Mouse (Mus musculus) ZHBTc4 (cell line): ENCODE results near the gene Rnf41.

ENCODE experiments used
- DNase-seq: peaks from one replicate; pipeline ENCODE4 v3.0.0-alpha.2; 2011; ENCODE audit warnings: low read depth, low spot score

Gene Rnf41

DNA sequence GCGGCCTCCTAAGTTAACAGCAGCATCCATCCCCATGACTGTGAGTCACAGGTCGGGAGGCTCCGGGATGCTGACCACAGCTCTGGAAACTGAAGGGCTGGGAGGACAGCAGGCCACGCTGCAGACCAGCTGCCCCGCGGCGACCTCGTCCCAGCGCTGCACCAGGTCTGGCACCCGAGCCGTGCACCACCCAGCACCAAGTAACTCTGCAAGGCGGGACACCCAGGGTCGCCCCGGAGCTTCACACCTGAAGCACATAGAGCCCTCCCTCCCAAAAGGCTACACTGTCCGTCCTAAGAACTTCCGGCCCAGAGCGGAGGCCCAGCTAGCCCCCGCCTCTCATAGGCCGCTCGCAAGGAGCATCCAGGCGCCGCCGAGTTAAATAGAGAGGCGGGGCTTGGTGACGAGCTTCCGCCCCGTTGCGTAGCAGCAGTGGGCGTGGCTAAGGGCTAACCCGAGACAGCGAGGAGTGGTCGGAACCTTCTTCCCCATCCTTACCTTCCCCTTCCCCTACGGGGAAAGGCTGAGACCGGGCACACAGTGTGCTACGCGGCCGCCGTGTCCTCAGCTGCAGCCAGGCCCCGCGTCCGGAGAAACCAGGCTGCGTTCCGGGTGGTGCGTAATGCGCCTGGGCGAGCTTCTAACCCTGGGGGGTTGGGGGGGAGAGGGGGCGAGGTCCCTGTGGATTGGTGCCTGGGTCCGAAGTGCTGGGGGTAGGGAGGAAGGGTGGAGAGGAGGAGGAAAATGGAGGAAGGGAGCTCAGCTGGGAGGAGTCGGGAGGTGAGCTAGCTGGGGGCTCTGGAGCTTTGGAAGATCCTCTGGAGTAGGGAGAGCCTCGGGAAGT lies at the start of gene Rnf41, which contains the start of gene Nabp2:
TSS of gene Rnf41 (plus strand) at position 447 of the 844 bp plus-strand sequence.
TSS of gene Nabp2 (minus strand) at position 282 of the 844 bp plus-strand sequence.
- DNase-seq, result peak; percentile 99

DNA sequence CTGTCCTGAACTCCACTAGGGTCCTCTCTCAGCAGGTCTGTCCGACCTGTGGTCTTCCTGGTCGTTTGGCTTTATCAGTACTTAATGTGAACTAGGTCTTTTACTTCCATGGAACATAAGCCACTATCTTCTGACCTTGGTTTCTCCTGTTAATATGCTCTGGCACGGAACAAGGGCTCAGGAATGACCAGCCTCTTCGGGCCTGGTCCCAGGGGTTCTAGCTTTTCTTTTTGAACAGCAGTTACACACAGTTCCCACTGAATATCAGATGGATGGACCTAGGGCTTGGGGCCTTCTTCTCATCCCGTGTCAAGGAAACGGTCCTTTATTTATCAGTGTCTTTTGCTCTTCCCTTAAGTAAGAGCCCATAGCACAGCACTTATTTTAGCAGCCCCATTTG lies 49.6 kb upstream of the Rnf41 start:
- no peak for DNase-seq

DNA sequence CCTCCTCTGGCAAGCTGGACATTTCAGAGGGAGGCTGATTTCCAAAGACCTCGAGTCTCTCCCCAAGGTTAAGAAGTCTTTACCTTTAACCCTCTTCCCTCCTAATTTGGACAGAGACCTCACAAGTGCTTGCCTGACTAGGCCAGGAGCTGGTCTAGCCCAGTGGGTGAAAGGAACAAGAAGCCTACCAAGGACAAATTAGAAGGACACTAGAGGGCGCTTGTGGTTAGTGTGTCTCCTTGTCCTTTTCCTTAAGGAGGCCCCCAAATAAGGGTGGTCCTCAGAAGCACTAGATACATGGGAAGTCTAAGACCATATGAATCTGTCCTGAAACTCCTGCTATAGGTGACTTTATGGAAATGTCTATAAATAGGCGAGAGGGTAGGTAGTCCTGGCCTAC lies 48.9 kb upstream of the Rnf41 start:
- DNase-seq, result peak; percentile 43

DNA sequence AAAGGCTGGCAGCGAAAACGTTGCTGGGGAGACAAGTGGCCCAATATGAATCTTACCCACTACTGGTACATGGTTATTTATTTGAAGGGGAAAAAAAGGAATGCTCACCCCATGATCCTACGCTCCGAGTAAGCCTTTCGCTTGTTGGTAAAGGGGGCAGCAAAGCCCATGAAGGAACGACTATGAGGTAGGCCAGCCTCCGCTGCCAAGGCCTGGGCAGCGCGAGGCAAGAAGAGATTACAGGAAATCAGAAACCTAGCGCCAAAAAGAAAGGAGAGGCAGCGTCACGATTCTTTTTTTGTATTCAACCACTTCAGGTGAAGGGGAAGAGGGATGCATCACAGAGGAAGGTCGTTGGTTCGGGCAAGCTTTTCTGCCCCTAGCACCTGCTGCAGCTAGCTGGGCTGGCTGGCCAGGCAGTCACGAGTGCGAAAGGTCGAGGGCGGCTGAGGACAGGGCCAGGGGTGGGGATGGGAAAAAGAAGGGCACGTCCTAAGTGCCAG lies 43.5 kb upstream of the Rnf41 start:
- DNase-seq, result no peak

DNA sequence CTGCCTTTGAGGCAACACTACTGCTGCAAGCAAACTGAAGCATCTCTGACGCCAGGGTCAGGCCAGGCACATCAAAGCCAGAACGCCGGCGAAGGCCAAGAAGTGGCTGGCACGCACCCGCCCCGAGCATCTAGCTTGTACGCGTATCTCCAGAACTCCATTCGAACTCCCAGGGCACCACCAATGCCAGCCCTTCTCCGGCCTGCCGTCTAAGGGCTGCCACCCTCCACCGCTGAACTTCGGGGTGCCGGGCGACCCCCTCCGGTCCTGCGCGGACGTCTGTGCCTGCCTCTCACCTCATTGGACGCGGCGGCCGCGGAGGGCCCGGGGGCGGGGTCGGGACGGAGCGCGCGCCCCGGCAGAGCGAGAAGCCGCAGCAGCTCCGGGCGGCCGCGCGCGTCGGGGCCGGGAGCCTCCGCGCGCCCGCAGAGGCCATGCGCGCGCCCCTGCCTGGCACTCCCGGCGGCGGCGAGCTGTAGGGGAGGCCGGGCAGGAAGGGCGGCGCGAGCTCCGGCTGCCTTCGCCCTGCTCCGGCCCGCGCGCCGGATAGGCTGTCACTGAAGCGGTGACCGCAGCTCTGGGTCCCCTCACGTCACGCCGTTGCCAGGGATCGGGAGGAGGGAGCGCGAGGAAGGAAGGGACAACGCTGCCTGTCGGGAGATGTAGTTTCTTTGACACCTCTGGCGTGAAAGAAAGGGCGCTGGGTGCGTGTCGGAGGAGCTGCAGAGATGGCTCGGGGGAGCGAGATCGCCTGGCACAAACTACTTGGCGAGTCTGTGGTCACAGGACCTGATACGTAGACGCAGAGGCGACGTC lies 42.8 kb upstream of the Rnf41 start, which contains the start of gene Coq10a:
TSS of gene Coq10a (minus strand) at position 596 of the 816 bp plus-strand sequence.
- peak; percentile 95 for DNase-seq

DNA sequence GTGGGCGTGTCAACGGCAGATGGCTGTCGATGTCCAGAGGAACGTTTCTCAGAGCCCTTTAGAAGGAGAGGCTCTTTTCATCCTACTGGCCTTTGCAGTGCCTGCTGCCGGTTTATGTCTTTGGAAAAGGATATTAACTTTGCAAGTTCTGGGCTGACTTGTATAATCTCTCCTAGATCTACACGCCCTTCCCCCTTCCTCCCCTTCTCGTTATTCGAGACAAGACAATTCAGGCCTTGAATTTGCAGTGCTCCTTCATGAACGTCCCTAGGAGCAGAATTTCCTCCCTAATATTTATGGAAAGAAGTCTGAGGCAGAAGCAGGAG lies 42.3 kb upstream of the Rnf41 start:
- no peak for DNase-seq

DNA sequence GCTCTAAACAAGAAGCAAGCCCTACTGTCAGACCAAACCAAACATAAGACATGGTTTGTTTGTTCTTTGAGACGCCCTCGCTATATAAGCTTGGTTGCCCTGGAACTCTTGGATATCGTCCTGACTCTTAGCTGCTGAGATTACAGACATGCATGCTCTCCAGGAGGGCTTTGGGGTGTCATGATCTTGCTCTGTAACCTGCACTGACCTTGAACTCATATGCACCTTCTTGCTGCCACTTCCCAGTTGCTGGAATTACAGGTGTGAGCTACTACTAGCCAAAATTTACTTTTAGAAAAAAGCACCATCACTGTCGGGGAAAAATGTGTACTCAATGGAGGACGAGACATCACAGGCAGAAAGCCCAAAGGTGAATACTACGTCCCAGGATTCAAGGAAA lies 41.9 kb upstream of the Rnf41 start:
- peak; percentile 18 for DNase-seq

DNA sequence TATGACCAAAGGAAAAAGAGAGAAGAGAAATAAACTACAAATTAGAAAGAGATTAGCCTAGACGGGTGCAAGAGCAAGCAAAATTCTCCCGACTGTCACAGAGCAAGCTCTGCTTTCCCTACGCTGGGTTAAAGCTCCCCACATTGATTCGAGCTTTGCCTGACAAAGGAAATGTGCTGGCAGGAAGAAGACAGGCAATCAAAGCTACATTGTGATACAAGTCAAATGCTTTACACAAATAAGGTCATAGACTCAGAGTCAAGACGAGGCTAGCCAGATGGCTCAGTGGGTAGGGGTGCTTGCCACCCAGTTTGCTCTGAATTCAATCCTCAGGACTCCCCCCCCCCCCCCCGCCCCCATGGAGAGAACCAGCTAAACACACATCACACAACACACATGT lies 41.4 kb upstream of the Rnf41 start:
- peak; percentile 83 for DNase-seq

DNA sequence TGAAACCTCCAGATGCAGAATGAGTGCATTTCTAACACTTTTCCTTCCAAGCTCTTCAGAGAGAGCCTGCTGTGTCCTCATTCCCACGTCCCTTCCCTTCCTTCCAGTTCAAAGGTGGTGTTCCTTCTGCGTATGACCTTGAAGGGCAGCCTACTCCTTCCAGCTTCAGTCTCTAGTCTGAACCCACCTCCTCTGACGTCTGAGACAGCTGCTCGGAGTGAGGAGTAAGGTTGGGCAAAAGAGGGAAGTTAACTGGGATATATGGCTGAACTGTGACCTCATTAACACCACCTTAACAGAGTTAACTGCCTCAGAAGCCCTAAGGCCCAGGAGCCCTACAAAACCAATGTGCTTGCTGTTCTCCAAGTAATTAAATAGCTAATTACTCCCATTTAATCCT lies 40.9 kb upstream of the Rnf41 start:
- DNase-seq, result peak; percentile 83

DNA sequence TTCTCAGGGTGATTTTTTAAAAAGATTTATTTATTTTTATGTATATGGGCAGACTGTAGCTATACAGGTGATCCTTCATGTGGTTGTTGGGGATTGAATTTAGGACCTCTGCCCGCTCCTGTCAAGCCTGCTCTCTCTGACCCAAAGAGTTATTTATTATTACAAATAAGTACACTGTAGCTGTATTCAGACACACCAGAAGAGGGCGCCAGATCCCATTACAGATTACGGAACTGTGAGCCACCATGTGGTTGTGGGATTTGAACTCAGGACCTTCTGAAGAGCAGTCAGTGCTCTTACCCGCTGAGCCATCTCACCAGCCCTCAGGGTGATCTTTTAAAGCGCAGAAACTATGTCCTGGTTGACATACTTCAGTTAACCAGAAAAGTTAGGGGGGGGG lies 39.3 kb upstream of the Rnf41 start:
- no peak for DNase-seq

DNA sequence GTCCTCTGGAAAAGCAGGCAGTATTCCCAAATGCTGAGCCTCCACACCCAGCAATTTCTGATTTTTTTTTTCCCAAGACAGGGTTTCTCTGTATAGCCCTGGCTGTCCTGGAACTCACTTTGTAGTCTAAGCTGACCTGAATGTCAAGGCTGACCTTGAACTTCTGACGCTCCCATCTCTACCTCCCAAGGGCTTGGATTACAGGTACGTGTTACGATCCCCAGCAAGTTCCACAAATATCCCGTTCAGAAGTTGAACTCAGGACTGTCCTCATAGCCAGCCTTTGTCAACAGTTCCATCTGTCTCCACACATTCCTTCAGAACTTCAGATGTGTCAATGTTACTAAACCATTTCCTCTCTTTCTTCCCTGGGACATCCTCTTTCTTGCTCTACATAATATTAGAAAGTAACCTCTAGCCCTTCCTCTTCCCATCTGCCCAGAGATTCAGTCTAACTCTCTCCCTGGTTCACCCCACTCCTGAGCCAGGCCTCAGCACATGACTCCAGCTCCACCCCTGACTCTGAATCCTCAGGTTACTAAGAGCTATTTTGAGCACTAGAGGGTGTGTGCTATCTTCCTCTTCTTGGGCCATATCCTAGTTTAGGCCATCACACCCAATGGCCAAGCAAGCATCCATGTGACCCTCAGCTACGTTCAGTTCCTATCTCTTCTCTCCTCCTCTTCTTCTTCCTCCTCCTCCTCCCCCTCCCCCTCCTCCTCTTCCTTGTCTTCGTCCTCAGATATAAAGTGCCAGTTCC lies 38.3 kb upstream of the Rnf41 start:
- peak; percentile 57 for DNase-seq

DNA sequence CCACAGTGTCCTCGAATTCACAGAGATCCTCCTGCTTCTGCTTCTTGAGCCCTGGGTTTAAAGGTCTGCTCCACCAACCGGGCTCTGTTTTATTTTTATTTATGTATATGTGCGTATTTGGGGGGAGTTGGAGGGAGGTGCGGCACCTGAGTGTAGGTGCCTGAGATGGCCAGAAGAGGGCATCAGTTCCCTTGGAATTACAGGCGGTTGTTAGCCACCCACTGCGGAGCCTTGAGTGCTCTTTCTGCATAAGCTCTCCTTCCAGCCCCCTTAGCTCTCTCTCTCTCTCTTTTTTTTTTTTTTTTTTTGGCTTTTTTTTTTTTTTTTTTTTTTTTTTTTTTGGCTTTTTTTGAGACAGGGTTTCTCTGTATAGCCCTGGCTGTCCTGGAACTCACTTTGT lies 37.1 kb upstream of the Rnf41 start:
- DNase-seq, result peak; percentile 91

DNA sequence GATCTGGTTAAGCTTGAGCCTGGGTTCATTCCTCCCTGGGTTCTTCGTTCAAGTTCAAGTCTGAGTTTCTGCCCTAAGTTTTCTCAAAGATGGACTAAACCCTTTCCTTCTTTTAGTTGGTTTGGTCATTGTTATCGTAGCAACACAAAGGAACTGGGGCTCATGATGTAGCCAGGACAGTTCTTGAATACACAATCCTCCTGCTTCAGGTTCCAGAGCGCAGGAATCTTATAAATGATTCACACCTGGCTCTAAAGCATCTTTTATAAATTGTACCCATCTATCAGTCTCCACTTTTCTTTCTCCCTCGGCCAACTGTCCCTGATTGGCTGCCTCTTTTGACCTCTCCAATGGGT lies 35.4 kb upstream of the Rnf41 start:
- no peak for DNase-seq

DNA sequence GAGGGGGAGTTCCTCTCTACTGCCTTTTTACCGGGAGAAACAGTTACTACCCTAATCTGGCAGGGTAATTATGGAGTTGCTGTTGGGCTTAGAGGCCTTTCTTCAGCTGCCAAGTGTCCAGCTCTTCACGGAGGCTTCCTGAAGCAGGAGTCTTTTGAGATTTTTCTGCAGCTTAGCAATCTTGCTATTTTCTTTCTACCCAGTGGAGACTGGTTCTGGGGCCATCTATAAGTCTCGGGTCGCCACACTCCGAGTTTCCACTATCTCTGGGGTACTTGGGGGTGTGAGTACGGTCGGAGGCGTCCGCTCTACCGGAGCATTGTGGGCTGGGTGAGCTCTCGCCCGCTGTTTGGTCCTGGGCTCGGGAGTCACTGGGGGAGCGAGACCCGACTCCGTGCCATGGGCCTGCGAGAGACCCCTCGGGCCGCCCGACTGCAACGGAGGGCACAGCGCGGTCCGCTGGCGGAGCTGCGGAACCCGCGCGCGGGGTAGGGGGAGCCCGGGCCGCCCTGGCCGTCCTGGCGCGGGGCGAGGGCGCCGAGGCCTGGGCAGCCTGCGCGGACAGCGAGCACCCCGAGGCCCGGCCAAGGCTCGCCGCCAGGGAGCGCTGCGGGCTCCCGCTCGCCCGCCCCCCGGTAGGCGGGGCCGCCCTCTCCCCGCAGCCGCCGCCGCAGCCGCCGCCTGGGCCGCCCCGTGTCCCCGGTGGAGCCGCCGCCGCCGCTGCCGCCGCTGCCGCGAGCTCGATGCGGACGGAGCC lies 34.8 kb upstream of the Rnf41 start, which contains the start of gene Ankrd52:
TSS of gene Ankrd52 (plus strand) at position 661 of the 757 bp plus-strand sequence.
- peak; percentile 77 for DNase-seq

DNA sequence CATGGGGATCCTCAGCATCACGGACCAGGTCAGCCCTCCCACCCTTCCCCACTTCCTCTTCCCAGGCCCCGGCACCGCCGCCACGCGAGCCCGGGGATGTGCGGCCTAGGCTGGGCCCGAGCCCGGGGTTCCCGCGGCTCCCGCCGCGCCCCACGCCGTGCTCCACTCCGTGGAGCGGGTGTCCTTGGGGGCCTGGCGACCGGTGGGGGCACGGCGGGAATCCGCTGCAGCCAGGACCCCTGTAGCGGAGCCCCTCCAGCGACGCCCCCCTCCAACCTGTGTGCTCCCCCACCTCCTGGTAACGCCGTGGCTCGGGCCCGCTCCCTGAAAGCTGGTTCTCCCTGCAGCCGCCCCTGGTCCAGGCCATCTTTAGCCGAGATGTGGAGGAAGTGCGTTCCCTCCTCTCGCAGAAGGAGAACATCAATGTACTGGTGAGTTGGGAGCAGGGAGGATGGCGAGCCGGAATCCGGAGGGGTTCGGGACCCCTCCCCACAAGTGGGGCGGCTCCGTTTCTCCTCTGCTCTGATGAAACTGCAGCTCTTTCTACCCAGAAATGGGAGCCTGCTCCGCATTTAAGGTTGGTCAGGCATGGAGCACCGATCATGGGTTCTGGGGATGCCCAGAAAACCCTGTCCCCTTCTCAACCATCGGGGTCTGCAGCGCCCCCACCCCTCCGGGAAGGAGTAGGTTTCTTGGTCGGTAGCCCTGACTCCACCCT lies 34.1 kb upstream of the Rnf41 start:
- peak; percentile 61 for DNase-seq

DNA sequence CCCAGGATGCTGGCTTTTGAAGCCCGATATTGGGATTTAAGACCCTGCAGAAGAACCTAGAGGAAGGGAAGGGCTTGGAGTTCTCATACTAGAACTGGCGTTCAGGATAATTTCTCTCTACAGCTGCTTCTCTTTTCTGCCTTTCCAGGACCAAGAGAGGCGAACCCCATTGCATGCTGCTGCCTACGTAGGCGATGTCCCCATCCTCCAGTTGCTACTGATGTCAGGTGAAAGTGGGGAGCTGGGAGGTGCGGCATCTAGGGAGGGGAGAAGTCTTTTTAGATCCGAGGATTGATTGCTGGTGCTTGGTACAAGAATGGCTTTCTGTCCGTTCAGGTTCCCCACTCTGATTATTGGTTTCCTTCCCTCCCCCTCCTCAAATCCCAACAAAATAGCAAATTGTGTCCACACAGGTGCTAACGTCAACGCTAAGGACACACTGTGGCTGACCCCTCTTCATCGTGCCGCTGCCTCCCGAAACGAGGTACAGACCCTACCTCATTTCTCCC lies 33.5 kb upstream of the Rnf41 start:
- DNase-seq, result no peak

DNA sequence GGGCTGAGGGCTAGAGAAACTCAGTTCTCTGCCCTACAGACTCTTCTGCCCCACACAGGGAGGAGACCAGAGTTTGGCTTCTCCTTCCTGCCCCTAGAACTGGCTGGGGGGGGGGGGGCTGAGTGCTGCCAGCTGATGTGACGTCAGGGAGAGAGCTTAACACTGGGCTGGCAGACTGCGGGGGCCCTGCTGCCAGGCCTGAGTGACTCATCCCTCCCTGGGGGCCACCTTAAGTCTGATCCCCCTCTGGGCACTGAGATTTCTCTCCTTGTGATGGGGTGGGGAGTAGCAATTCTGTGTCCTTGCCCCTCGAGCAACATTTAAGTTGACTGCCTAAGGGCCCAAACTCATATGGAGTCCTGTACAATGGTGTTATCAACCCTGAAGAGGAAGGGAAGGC lies 33.0 kb upstream of the Rnf41 start:
- DNase-seq, result no peak

DNA sequence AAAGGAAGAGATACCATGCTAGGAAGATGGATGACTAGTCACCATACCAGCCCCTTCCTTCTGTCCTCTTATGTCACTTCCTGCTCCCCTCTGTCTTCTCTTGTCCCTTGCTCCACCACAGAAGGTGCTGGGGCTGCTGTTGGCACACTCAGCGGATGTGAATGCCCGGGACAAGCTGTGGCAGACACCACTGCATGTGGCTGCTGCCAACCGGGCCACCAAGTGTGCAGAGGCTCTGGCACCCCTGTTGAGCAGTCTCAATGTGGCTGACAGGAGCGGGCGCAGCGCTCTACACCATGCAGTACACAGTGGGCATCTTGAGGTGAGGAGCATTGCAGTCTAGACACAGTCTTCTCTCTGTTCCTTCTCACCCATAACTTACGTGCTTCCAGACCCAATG lies 32.2 kb upstream of the Rnf41 start:
- no peak for DNase-seq

DNA sequence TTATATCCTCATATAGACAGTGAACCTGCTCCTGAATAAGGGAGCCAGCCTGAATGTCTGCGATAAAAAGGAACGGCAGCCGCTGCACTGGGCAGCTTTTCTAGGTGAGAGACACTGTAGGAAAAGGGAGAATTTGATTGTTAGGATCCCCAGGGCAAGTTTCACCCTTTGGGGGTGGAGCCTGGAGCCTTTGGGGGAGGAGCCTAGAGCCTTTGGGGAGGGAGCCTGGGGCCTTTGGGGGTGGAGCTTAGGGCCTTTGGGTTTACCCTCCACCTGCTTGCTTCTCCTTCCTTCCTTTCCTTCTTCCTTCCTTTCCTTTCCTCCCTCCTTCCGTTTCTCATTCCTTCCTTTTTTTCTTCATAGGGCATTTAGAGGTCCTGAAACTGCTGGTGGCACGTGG lies 30.9 kb upstream of the Rnf41 start:
- peak; percentile 86 for DNase-seq

DNA sequence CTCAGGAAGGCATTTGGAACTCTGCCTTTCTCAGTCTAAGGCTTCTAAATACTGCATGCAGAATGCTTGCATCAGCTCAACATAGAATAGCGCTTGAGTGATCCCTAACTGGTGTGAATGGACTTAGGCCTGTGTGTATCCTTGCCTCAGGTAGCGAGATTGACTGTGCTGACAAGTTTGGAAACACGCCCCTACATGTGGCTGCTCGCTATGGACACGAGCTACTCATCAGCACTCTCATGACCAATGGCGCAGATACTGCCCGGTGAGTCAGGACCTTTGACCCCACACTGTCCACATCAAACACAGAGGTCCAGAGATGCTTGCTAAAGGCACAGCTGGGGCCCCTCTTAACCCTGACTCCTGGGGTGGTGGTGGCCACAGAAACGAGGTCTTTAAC lies 29.0 kb upstream of the Rnf41 start:
- DNase-seq, result no peak
